Mouse (Mus musculus) ZHBTc4 (cell line): ENCODE results near the gene Dmac1.

Experiments
- DNase-seq: peaks from one replicate; pipeline ENCODE4 v3.0.0-alpha.2; 2011; ENCODE audit warnings: low read depth, low spot score

The Dmac1 gene

DNA sequence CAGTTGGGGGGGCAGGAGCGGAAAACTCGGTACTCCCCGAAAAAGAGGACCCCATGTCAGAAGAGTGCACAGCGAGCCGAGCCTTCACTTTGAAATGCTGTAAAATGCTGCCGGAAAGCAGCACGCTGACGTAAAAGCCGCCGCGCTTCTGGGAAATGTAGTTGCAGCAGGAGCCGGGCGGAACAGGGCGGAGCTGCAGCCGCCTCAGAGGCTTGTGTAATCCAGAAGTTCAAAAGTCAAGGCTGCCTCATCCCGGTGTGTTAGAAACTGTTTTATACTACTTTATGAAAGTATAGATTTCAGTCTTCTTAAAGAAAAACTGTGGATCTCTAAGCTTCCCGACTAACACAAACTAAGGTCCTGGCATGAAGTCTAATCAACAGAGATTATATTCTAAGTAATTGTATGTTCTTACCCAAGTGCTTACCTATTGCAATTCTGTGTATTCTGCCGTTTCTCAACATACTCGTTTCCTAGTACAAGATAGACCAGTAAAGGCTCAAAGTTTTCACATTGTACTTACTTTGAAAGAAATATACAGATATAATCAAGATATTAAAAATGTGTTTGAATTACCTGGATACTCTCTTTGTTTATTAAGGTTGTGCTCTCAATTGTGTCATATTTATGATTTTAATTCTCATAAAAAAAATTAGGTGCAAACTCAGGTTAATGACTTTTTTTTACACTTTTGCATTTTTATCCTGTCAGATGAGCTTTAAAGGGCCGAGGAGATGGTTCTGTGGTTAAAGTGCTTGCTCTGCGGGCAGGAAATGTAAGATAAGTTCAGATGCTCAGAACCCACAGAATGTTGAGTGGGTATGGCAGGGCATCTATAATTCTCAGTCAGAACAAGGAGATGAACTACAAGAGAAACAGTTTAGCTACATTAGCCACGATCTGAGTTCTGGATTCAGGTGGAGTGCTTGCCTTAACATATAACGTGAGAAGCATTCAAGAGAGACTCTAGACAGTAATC lies at the start of gene Dmac1:
Dmac1 (minus strand) TSS at position 109 of the 979 bp plus-strand sequence.
- DNase-seq: peak; percentile 95

GRCm38 (mm10) chr4:75315431-75315830 lies 37.3 kb upstream of the Dmac1 start:
- no peak for DNase-seq

GRCm38 (mm10) chr4:75315007-75315406 lies 36.9 kb upstream of the Dmac1 start:
- no peak for DNase-seq

DNA sequence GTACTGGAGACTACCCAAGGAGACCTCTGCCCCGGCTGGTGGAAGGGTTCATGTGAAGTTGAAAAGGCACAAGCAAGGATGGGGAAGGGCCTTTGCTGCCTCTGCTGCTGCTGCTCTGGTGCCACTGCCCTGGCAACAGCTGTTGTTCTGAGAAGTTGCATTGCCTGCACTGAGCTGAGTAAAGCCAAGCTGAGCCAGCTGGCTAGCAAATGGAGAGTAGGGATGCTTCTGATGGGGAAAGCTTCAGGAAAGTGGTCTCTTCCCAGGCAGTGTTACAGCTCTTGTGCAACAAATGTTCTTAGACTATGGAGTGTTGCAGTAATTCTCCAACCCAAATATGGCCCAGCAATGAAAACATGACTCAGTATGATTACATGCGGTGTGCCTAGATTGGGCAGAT lies 33.8 kb upstream of the Dmac1 start:
- DNase-seq: peak; percentile 6

- DNase-seq: no peak
These were observed 33.2 kb upstream of the Dmac1 start for GRCm38 (mm10) chr4:75311305-75311704.

DNA sequence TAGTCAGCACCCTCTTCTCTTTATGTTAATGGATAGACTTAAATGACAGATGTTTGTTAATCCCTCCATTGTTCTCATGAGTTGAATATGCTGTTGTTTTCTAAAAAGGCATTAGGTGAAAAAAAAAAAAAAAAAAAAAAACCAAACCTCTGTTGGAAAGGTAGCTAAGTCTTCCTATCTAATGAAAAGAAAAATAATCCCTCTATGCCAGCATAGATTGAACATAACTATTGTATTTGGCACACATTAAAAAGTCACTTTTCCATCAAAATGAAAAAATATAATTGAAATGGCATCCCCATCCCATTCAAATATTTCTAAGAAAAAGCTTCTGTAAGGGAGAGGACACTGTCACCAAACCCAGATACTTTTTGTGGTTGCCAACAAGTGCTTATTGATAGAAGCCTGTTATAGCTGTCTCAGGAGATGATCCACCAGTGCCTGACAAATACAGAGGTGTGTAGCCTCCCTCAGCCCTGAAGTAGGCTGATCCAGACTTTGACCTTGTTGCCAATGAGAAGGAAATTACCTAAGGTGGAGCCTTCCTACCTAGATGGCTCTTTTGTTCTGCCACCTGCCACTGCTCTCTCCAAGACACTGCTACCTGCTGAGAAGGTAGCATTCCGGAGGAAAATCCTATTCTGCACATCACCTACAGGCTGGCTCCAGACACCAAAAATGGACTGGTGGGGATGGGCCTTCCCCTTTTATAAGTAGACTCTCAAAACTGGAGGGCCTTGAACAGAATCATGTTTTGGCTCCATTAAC lies 22.3 kb upstream of the Dmac1 start:
- DNase-seq: peak; percentile 83

DNA sequence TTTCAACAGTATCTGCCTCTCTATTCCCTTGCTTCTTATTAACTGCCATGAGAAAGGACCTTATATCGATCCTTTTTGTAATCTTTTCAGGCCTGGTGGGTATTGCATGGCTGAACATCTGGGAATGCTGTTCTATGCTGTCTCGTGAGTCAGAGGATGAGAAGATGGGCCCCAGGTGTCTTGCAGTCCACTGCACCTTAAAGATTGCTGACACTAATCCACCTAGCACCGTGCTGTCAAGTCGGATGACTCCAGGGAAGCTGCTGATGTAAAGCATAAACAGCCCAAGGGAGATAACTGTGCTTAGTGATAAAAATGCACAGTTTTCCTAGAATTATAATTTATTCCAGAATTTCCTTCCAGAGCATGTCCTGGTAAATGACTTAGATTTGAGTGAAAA lies 14.2 kb upstream of the Dmac1 start:
- no peak for DNase-seq

DNA sequence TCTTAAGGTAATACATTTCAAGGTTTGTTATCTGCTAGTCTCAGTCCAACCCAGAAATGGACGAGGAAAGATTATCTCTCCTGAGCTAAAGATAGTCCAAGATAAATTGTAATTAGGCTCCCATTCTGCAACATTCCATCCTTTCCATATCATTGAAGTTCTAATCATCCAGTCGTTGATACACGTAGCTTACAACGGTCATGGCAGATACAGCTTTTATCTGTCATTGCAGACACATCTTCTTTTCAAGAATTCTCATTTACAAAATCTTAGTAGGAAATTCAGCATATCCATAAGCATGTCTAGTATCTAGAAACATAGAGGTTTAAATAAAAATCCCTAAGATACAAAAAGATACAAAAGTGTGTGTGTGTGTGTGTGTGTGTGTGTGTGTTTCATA lies 13.0 kb upstream of the Dmac1 start:
- DNase-seq: no peak

GRCm38 (mm10) chr4:75277467-75278196 lies 473 bp downstream of the Dmac1 start:
- no peak for DNase-seq

- DNase-seq: no peak
These were observed 2.4 kb downstream of the Dmac1 start for GRCm38 (mm10) chr4:75275737-75276136.

- no peak for DNase-seq
These were observed 10.2 kb downstream of the Dmac1 start for GRCm38 (mm10) chr4:75267866-75268265.

GRCm38 (mm10) chr4:75266773-75267550 lies 11.1 kb downstream of the Dmac1 start:
- DNase-seq: peak; percentile 71

DNA sequence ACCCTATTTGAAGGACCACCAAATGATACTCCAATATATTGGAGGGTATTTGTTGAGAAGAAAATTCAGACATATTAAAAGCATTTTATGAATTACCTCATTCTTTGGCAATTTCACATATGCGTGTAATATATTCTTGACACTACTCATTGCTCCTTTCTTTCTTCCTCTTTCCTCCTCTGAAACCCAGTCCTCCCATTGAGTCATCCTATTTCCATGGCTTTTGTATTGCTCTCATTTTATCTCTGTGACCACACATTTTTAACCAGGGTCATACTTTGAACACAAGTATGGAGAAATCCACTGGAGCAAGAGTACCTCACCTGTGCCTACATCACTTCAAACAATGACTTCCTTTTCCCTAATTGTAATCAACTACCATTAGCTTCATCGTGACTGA lies 13.9 kb downstream of the Dmac1 start:
- DNase-seq: no peak

DNA sequence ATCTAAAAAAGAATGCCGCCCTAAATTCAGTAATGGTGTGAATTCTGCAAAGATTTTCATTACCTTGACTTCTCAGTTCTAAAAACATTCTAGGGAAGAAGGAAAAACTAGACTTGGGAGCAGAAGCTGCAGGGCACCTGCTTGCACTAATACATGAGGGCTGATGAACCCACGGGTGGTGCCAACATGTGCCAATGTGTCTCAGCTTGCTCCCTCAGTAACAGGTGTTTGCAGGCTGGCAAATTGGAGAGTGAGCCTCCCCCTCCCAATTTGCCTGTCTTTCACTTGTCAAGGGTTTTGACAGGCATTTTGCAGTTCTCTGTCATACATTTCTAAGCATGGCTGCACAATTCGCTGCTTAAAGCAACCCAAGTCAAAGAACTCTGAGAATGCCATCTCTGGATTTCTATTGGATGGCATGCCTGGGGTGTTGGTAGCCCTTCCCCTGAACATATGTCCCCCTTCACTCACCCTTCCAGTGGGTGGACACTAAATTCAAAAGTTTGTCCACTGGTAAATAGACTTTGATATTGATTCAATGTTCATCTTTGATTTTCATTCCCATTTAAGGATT lies 14.5 kb downstream of the Dmac1 start:
- no peak for DNase-seq

- no peak for DNase-seq
These were observed 15.7 kb downstream of the Dmac1 start for GRCm38 (mm10) chr4:75262423-75262822.

DNA sequence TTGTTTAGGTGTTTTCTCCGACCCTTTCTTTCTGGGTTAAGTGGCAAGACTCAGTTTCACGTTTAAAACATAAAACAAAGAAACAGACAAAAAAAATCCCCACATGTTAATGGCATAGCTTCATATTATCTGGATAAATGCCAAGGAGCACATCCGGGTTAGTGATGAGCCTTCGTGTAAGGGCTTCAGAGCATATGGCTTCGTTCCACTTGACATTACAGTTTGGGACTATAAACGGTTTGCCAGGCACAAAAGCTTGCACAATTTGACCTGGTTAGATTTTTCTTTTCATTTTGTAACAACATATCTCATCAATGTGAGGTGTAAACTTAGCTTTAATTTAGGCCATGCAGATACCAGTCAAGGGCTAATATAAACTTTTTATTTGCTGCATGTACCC lies 17.9 kb downstream of the Dmac1 start:
- no peak for DNase-seq

DNA sequence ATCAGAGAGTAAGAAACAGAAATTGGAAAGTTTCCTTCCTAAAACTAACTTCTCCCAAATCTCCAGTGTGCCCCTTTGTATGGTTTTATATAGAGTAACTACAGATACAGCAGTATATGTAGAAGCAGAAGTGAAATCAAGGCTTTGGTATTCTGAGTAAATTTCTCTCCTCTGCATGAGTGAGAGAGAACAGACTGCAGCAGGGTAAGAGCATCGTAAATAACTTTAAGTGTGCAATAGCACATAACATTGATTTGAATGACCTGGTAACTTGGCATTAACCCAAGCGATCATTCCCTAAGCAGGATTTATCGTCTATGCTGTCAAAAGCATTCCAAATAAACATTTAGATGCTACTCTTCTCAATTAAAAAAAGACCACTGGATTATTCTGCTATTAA lies 18.7 kb downstream of the Dmac1 start:
- DNase-seq: no peak

GRCm38 (mm10) chr4:75234602-75235001 lies 43.5 kb downstream of the Dmac1 start:
- DNase-seq: peak; percentile 60
